Mouse (Mus musculus) mouse embryonic stem cell (cell line): ENCODE measurements around the gene Odam.

ENCODE experiments used
- in situ Hi-C, 2 experiments: fragments of 300-500 bp; cut with MboI; formaldehyde crosslinking; loops; 1 replicate in 1 of 2; 3 replicates in 1 of 2; pipeline ENCODE4 v1.14.3; 2019 to 2020; ENCODE audit warnings: low sequenced_read_pairs in 2 of 2, low pct_unique_long_range_greater_than_20kb in 1 of 2, mixed read lengths in 1 of 2; ENCODE audit not compliant: unreplicated experiment in 1 of 2

Gene Odam

DNA sequence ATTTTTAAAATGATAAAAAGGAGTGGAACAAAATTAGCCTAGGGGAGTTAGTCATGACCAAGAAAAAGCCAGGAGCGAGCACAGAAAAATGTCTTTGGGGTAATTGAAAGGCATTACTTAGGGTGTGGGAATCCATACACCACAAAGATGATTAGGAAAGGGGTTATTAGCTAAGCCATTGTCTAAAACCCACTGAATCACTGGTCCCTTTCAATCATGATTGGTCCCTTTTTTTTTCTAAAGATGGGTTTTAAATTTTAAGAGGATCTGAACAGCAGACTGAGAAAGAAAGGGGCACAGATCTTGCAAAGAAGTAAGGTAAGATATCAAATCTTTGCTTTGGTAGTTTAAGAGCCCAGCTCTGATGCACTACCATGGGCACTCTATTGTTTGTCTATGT is at the start of gene Odam:
TSS of gene Odam (plus strand) at position 301 of the 400 bp plus-strand sequence.
- in situ Hi-C loops, result no loop called here

DNA sequence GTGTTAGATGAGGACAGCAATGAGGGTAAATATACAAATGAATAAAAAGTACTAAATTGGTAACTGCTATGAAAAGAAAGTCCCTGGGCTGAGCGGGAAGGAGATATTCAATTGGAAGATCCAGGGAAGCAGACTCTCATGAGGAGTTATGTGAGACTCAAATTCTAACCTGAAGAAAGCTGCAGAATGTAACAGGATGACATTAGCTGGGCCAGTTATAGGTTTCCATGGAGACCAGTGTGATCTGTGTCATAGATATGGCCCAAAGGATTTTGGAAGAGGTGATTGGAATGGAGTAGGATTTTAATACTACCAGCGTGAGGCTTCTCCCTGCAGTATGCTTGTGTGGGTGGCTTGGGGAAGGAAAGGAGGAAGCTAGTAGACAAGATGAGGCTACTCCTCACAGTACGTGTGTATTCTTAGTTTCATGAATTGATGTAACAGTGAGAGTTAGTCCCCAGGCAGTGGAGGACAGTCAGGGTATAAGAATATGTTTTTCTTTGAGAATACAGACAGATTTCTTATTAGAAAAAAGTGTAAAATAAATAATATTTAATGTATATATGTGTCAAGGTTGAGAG is 29.6 kb upstream of the Odam start:
- in situ Hi-C loops, result loop anchor here in 1 of 2 experiments (25.0 kb wide), 1 partner anchor 532 kb away; the partner anchor contains the start of gene Amtn

DNA sequence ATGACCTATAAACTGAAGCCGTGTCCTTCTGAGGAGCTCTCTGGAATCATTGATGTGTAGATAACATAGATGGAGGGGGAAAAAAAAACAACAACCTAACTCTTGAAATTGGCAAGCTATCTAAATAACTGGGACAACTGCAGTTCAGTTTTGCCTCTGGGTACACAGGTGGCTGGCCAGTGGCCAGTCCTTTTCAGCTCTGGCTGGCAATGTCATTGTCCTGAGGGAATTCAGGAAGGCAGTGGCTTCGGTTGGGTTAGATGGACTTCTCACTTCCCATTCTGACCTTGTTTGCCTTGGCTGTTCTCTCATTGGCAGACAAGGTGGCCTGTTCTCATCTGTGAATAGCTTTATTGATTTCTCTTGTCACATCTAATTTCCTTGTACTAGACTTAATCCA is 14.7 kb upstream of the Odam start:
- in situ Hi-C loops, result loop anchor here in 1 of 2 experiments (25.0 kb wide), 1 partner anchor 517 kb away; the partner anchor contains the start of gene Amtn

DNA sequence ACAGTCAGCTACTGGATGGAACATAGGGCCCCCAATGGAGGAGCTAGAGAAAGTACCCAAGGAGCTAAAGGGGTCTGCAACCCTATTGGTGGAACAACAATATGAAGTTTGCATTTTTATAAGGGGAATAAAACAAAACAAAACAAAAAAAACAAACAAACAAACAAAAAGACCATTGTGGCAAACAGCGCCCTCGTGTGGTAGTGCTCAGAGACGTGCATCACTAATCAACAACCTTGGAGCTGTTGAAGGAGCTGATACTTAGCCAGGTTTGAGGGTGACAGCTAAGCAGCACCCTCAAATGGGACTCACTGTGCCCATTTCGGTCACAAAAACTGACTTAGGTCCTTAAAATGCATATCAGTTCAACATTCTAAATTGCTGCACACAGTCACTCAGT is 13.4 kb upstream of the Odam start:
- in situ Hi-C loops, result loop anchor here in 1 of 2 experiments (25.0 kb wide), 1 partner anchor 516 kb away; the partner anchor contains the start of gene Amtn

DNA sequence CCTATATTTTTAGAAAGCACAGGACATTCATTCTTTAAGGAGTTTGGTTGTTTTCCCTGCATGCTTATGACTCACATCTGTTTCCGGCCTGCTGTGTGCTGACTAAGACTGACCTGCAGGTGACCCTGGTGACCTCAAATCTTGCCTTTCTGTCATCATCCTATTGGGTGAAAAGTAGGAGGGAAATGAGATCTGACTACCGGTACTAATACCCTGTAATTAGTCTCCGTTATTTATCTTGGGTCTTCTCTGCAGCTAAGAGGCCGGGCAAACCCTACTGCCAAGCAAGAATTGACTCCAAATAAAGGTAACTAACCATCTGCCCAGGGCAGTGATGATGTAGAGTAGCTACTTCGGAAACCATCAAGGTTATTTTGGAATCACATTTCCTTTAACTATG is 40.5 kb downstream of the Odam start, which contains the start of gene Csn3:
TSS of gene Csn3 (plus strand) at position 208 of the 400 bp plus-strand sequence.
- in situ Hi-C loops, result no loop called here

DNA sequence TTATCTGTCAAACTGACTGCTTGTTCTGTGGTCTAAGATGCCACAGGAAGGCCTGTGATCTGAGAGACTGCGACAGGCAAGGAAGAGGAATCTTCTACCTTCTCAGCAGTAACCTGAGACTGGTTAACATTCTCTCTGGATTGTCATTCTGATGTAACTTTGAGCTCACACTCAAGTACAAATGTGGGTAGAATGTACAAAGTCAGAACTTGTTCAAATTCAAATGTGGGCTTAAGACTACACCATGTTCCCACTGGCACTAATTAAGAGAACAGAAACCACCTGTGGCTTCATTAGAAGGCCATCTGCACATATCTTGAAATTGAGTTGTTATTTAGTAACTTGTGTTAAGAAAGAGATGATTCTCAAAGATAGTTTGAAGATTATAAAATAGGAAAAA is 46.8 kb downstream of the Odam start:
- in situ Hi-C loops, result no loop called here

DNA sequence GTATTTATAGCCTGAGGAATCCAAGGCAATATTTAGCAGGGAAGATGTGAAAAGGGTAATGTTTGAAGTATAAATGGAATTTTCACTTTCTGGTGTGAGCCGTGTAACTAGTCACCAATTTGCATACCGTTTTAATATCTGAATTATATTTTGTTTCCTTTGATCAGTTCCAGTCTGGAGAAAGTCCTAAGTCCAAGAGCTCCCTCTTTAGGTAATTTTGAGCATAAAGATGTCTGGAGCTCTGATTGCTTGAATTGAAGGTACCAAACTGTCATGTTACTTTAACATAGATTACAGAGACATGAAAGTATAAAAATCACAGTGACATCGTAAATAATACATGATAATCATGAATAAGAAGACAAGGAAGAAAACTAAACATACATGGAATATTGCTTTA is 55.9 kb downstream of the Odam start:
- in situ Hi-C loops, result no loop called here

DNA sequence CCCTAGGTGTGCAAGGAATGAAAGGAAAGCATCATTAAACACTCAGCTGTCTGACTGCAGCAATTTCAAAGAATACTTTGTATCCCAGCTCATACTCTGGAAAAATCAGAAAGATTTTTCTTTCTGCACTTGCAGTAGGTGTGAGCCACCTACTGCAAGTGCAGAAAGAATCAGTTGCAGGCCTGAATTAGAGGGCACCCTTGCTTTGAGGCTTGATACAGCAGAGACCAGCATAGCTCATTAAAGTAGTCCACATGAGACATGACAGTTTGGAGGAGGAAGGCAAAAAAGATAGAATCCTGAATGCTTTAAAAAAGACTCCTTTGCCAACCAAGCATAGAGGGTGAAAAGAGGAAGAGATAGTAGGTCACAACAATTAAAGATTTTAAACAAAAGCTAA is 57.7 kb downstream of the Odam start:
- in situ Hi-C loops, result no loop called here
